Mouse (Mus musculus) heart, embryonic 14.5 days (tissue): ENCODE data around the gene Epb41l1. TPM values are rescaled to one million over a fixed set of nuclear protein-coding genes. Genes with fewer than 3 reads are reported as not detected.

Source experiments
- ATAC-seq: fragments of 200-750 bp; cut with Nextera tagmentation; 2 replicates; pipeline ENCODE4 v1.8.0; 2017; ENCODE audit warnings: low read depth, moderate TSS enrichment; ENCODE audit not compliant: insufficient number of reproducible peaks, insufficient read depth, low FRiP score
- H3K27ac ChIP-seq, 2 experiments: fragments of 200-500 bp in 1 of 2; fragments of 300-500 bp in 1 of 2; sonication (generic) in 1 of 2; replicated peaks in 1 of 2; 2 replicates each; pipeline ENCODE4 v1.5.1; 2012 to 2014; ENCODE audit warnings: low read depth in 2 of 2, low read length in 2 of 2, control low read depth in 1 of 2, mild to moderate bottlenecking in 1 of 2, mixed read lengths in 1 of 2; ENCODE audit not compliant: control insufficient read depth in 1 of 2, insufficient read depth in 1 of 2
- H3K27me3 ChIP-seq: fragments of 300-500 bp; sonication (generic); 2 replicates; pipeline ENCODE4 v1.6.1; 2014; ENCODE audit warnings: mild to moderate bottlenecking, low read length, control low read depth; ENCODE audit not compliant: control insufficient read depth, insufficient read depth
- H3K36me3 ChIP-seq: fragments of 300-500 bp; sonication (generic); 2 replicates; pipeline ENCODE4 v1.6.1; 2014; ENCODE audit warnings: mild to moderate bottlenecking, control low read depth, low read length, mixed read lengths; ENCODE audit not compliant: control insufficient read depth, insufficient read depth
- H3K4me1 ChIP-seq, 2 experiments: fragments of 200-500 bp in 1 of 2; fragments of 300-500 bp in 1 of 2; sonication (generic) in 1 of 2; 2 replicates each; pipeline ENCODE4 v1.6.1; 2012 to 2014; ENCODE audit warnings: low read length in 2 of 2, control low read depth in 1 of 2, mixed read lengths in 1 of 2; ENCODE audit not compliant: control insufficient read depth in 2 of 2, insufficient read depth in 2 of 2
- H3K4me2 ChIP-seq: fragments of 300-500 bp; sonication (generic); 2 replicates; pipeline ENCODE4 v1.6.1; 2014; ENCODE audit warnings: mild to moderate bottlenecking, low read length
- H3K4me3 ChIP-seq, 2 experiments: fragments of 200-500 bp in 1 of 2; fragments of 300-500 bp in 1 of 2; sonication (generic) in 1 of 2; 2 replicates each; pipeline ENCODE4 v1.5.1; 2012 to 2014; ENCODE audit warnings: low read length in 2 of 2, mild to moderate bottlenecking in 2 of 2, control low read depth in 1 of 2, low read depth in 1 of 2, moderate library complexity in 1 of 2; ENCODE audit not compliant: control insufficient read depth in 1 of 2, insufficient read depth in 1 of 2
- H3K9ac ChIP-seq: fragments of 300-500 bp; sonication (generic); 2 replicates; pipeline ENCODE4 v1.6.1; 2014; ENCODE audit warnings: mild to moderate bottlenecking, low read length
- H3K9me3 ChIP-seq: fragments of 300-500 bp; sonication (generic); 2 replicates; pipeline ENCODE4 v1.6.1; 2016; ENCODE audit warnings: low read length, control low read depth; ENCODE audit not compliant: control insufficient read depth
- WGBS: fragments of 180-500 bp; shearing (Covaris S2); extraction: QIAGEN DNeasy Blood & Tissue Kit; methylation state at CpG from one replicate; pipeline ENCODE4 v1.1.7; 2014; 5-methylcytosine and 5-hydroxymethylcytosine counted together
- polyA plus RNA-seq: library from polyadenylated mRNA; unstranded; fragments of >200 nt; fragmentation: Nextera tagmentation; extraction: Ambion mirVana; gene quantifications from 2 replicates; pipeline ENCODE4 v1.2.1, GENCODE M21; 2014

The Epb41l1 gene
- polyA plus RNA-seq, 1 experiment from 2014 or later: 1.6 TPM

GRCm38 (mm10) chr2:156425618-156426017 is 4.9 kb downstream of the Epb41l1 start:
- Histone ChIP-seq H3K4me2 (no peak overlapping the region), H3K27me3 (peaks cover 13% of the 10 kb centered on the region; the same call in 1 of the 2 replicates), H3K27ac (no peak overlapping the region), H3K9ac (no peak overlapping the region), H3K4me3 (no peak overlapping the region), H3K36me3 (no peaks in the 10 kb centered on the region), H3K9me3 (no peaks in the 10 kb centered on the region), H3K4me1 (peaks cover 5 to 9% of the 10 kb centered on the region in 2 experiments)
- WGBS: 56% methylated on average over 2 of the region's 2 CpGs
- ATAC-seq: no peak

GRCm38 (mm10) chr2:156426151-156426550 is 5.4 kb downstream of the Epb41l1 start:
- H3K9ac ChIP-seq: no peak overlapping the region
- H3K27ac ChIP-seq: no peak overlapping the region
- H3K27me3 ChIP-seq: peaks cover 12% of the 10 kb centered on the region; the same call in 1 of the 2 replicates
- no peak overlapping the region for H3K4me2 ChIP-seq
- no peak for ATAC-seq
- no peaks in the 10 kb centered on the region for H3K9me3 ChIP-seq
- 51% methylated on average over 4 of the region's 4 CpGs for WGBS
- H3K4me3 ChIP-seq: no peak overlapping the region
- peaks cover 5 to 9% of the 10 kb centered on the region in 2 experiments for H3K4me1 ChIP-seq
- H3K36me3 ChIP-seq: no peaks in the 10 kb centered on the region

GRCm38 (mm10) chr2:156429836-156430235 is 9.1 kb downstream of the Epb41l1 start:
- Histone ChIP-seq H3K9me3 (no peaks in the 10 kb centered on the region), H3K27ac (no peak overlapping the region), H3K9ac (no peak overlapping the region), H3K27me3 (no peaks in the 10 kb centered on the region), H3K4me2 (no peak overlapping the region), H3K4me1 (peaks cover 14 to 17% of the 10 kb centered on the region in 2 experiments), H3K36me3 (no peaks in the 10 kb centered on the region), H3K4me3 (no peak overlapping the region)
- 73% methylated on average over 10 of the region's 10 CpGs for WGBS
- ATAC-seq: no peak

GRCm38 (mm10) chr2:156430326-156430725 is 9.6 kb downstream of the Epb41l1 start:
- Histone ChIP-seq H3K9me3 (no peaks in the 10 kb centered on the region), H3K27ac (no peak overlapping the region), H3K4me2 (no peak overlapping the region), H3K4me1 (peaks cover 14 to 17% of the 10 kb centered on the region in 2 experiments), H3K9ac (no peak overlapping the region), H3K4me3 (no peak overlapping the region), H3K36me3 (no peaks in the 10 kb centered on the region), H3K27me3 (no peaks in the 10 kb centered on the region)
- no peak for ATAC-seq
- WGBS: 53% methylated on average over 4 of the region's 4 CpGs

- ATAC-seq: no peak
- H3K4me1 ChIP-seq: peaks cover 14 to 17% of the 10 kb centered on the region in 2 experiments
- 84% methylated on average over 6 of the region's 6 CpGs for WGBS
- no peak overlapping the region for H3K27ac ChIP-seq
- no peak overlapping the region for H3K4me2 ChIP-seq
- no peak overlapping the region for H3K4me3 ChIP-seq
- no peaks in the 10 kb centered on the region for H3K9me3 ChIP-seq
- H3K36me3 ChIP-seq: no peaks in the 10 kb centered on the region
- H3K27me3 ChIP-seq: no peaks in the 10 kb centered on the region
- no peak overlapping the region for H3K9ac ChIP-seq
These were observed 10.7 kb downstream of the Epb41l1 start for GRCm38 (mm10) chr2:156431409-156431808.

DNA sequence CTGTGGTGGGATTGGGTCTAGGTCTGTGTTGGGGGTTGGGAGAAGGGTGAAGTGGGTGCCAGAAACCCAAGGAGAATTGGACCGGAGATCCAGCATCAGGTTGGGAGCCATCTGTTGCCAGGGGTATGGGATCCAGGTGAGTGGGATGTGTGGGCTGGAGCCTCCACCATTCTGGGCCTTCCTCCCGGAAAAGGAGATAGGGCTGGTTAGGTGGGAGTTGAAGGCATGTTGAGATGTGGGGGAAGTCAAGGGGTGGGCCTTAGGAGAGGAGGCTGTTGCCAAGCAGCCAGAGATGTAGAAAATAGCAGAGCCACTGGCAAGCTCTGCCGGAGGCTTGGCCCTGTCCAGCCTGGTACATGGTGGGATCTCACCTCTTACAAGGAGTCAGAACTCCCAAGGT is 11.4 kb downstream of the Epb41l1 start:
- Histone ChIP-seq H3K4me1 (peaks cover 14 to 17% of the 10 kb centered on the region in 2 experiments), H3K27ac (peak overlapping the region in 1 of 2 experiments; percentile 79; a peak in 2 of 4 replicates), H3K4me3 (no peak overlapping the region), H3K9me3 (no peaks in the 10 kb centered on the region), H3K9ac (no peak overlapping the region), H3K27me3 (no peaks in the 10 kb centered on the region), H3K4me2 (no peak overlapping the region), H3K36me3 (no peaks in the 10 kb centered on the region)
- ATAC-seq: no peak
- WGBS: 58% methylated on average over 3 of the region's 3 CpGs

DNA sequence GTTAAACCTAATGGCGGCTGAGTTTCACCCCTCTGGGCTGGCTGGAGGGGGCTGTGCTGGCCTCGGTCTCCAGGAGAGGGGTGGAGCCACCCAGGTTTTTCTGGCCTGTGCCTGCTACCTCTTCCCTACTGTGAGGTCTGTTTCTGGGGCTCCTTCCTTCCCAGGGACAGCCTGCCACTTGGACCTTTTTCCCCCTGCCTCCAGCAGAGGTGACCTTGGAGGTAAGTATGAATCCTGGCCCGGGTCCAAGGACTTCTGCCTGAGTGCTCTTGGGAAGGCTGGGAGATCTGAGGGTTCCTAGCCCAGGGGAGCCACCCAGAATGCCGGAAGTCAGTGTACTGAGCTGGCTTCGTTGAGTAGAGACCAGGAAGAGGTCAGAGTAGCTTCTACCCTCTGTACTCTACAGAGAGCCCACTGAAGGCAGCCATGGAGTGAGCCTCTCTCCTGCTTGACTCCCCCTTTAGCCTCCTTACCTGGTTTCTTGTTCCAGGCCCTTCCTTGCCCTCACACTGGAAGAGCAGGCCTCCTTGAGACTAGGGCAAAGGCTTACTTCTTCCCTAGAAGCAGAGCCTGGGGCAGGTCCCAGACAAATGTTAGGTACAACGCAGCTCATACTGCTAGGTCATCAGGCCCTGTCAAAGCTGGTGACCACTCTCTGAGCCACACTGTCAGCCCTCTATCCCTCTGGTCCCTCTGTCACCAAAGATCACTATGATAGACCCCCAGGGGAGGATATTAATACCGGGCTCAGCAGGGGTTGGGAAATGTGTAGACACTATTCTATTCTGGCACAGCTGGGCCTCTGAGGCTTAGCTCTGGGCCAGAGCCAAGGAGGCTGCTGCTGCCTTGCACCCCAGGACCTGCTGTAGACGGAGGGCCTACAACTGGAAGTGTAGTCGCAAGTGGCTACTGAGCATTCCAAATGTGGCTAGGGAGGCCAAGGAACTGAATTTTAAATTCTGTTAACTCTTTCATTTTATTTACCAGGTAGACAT is 12.5 kb downstream of the Epb41l1 start:
- ATAC-seq: peak; percentile 14; the same call in 1 of the 2 replicates
- 33% methylated on average over 9 of the region's 9 CpGs for WGBS
- H3K27ac ChIP-seq: peak overlapping the region; percentile 46 to 79
- no peaks in the 10 kb centered on the region for H3K27me3 ChIP-seq
- no peaks in the 10 kb centered on the region for H3K9me3 ChIP-seq
- no peaks in the 10 kb centered on the region for H3K36me3 ChIP-seq
- peaks cover 16 to 18% of the 10 kb centered on the region in 2 experiments for H3K4me1 ChIP-seq
- H3K9ac ChIP-seq: peak overlapping the region; percentile 50
- no peak overlapping the region for H3K4me3 ChIP-seq
- no peak overlapping the region; the same call in 1 of the 2 replicates for H3K4me2 ChIP-seq
